Mouse (Mus musculus) limb, embryonic 14.5 days (tissue): Measurements from ENCODE around the gene Dctpp1. TPM values are rescaled to one million over a fixed set of nuclear protein-coding genes. Genes with fewer than 3 reads are reported as not detected.
A peak's percentile ranks its signal among the peaks of the same experiment; 100 is the strongest.
"Not testable (repeated sequence)": the region's sequence is repeated elsewhere in the genome, so short reads cannot be mapped to it uniquely, and the experiment has no call there.

ENCODE experiments used
- ATAC-seq: fragments of 200-750 bp; cut with Nextera tagmentation; 2 replicates; pipeline ENCODE4 v1.8.0; 2017; ENCODE audit warnings: low read depth, moderate number of reproducible peaks, moderate TSS enrichment; ENCODE audit not compliant: low FRiP score
- DNase-seq: peaks from one replicate; pipeline ENCODE4 v3.0.0-alpha.2; 2015; ENCODE audit warnings: low spot score
- H3K27ac ChIP-seq: fragments of 300-500 bp; sonication (generic); replicated peaks from 2 replicates; pipeline ENCODE4 v1.5.1; 2014; ENCODE audit warnings: low read depth, mild to moderate bottlenecking, low read length, moderate library complexity, mixed read lengths
- H3K27me3 ChIP-seq: fragments of 300-500 bp; sonication (generic); 2 replicates; pipeline ENCODE4 v1.6.1; 2014; ENCODE audit warnings: low read length, mixed read lengths; ENCODE audit not compliant: control insufficient read depth, insufficient read depth
- H3K36me3 ChIP-seq: fragments of 300-500 bp; sonication (generic); 2 replicates; pipeline ENCODE4 v1.6.1; 2014; ENCODE audit warnings: mild to moderate bottlenecking, low read length, moderate library complexity, mixed read lengths; ENCODE audit not compliant: control insufficient read depth, insufficient read depth
- H3K4me1 ChIP-seq: fragments of 300-500 bp; sonication (generic); 2 replicates; pipeline ENCODE4 v1.6.1; 2014; ENCODE audit warnings: antibody characterized with exemption, low read length, mixed read lengths; ENCODE audit not compliant: control insufficient read depth, insufficient read depth
- H3K4me2 ChIP-seq: fragments of 300-500 bp; sonication (generic); replicated peaks from 2 replicates; pipeline ENCODE4 v1.6.1; 2014; ENCODE audit warnings: low read depth, mild to moderate bottlenecking, low read length, moderate library complexity; ENCODE audit not compliant: severe bottlenecking
- H3K4me3 ChIP-seq: fragments of 300-500 bp; sonication (generic); replicated peaks from 2 replicates; pipeline ENCODE4 v1.5.1; 2014; ENCODE audit warnings: low read length
- H3K9ac ChIP-seq: fragments of 300-500 bp; sonication (generic); 2 replicates; pipeline ENCODE4 v1.6.1; 2014; ENCODE audit warnings: mild to moderate bottlenecking, low read depth, low read length, moderate library complexity; ENCODE audit not compliant: severe bottlenecking
- H3K9me3 ChIP-seq: fragments of 300-500 bp; sonication (generic); 2 replicates; pipeline ENCODE4 v1.6.1; 2016; ENCODE audit warnings: low read length; ENCODE audit not compliant: control insufficient read depth
- POLR2A ChIP-seq: fragments of 200-500 bp; IDR thresholded peaks from 2 replicates; pipeline ENCODE4 v1.8.0; 2012; ENCODE audit warnings: inconsistent platforms, mild to moderate bottlenecking, moderate library complexity, borderline replicate concordance; ENCODE audit not compliant: insufficient read depth, insufficient read length; ENCODE audit errors: extremely low read depth
- WGBS: fragments of 180-500 bp; shearing (Covaris S2); extraction: QIAGEN DNeasy Blood & Tissue Kit; methylation state at CpG from one replicate; pipeline ENCODE4 v1.1.7; 2014; 5-methylcytosine and 5-hydroxymethylcytosine counted together
- polyA plus RNA-seq, 2 experiments: library from polyadenylated mRNA; depleted of rRNA in 1 of 2; stranded (reverse) in 1 of 2; unstranded in 1 of 2; fragments of >200 nt; fragmentation: Nextera tagmentation in 1 of 2; extraction: Ambion mirVana in 1 of 2; gene quantifications; 2 replicates each; pipeline versions ENCODE4 v1.2.1 to v1.2.3; 2012 to 2014

Dctpp1 gene
- polyA plus RNA-seq, 2 experiments = 100 to 177 TPM

DNA sequence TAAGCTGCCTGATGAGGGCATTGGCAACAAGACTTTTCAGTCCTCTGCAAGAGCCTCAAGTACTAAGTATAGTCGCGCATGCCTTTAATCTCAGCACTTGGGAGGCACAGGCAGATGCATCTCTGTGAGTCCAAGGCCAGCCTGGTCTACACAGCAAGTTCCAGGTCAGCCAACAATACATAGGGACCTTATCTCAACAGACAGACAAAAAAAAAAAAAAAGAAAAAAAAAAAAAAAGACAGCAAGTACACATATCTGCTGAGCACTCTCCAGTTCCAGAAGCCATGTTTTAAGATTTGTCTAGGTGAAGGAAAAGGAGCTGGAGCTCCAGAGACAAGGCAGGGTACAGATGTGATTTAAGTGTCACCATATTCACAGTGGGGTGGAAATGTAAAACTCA lies 4.5 kb downstream of the Dctpp1 start:
- ATAC-seq = no peak
- Histone ChIP-seq H3K27me3 (no peaks in the 10 kb centered on the region), H3K9ac (no peak overlapping the region), H3K4me1 (peaks cover 9% of the 10 kb centered on the region; the same call in 1 of the 2 replicates), H3K4me3 (no peak overlapping the region), H3K27ac (no peak overlapping the region), H3K9me3 (no peaks in the 10 kb centered on the region), H3K4me2 (no peak overlapping the region), H3K36me3 (peaks cover 22% of the 10 kb centered on the region)
- TF ChIP-seq POLR2A = no peak
- 89% methylated on average over 2 of the region's 2 CpGs for WGBS
- DNase-seq = no peak

DNA sequence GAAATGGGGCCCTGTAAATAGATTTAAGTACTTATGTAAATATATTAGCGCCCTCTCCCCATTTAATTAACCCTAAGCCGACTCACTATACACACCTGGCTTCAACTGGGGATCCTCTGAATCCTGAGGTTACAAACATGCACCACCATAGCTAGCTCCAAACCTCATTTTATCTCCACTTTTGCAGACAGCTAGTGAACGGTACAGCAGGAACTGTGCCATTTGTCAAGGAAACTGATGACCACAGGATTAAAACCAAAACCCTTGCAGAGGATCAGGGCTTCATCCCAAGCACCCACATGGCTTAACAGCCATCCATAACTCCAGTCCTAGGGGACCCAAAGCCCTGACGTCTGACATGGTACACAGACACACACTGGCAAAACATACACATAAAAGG lies 5.5 kb downstream of the Dctpp1 start:
- DNase-seq = no peak
- Histone ChIP-seq H3K4me2 (peak overlapping the region; percentile 89), H3K4me3 (peak overlapping the region; percentile 63), H3K9me3 (no peaks in the 10 kb centered on the region), H3K4me1 (peaks cover 9% of the 10 kb centered on the region; the same call in 1 of the 2 replicates), H3K36me3 (peaks cover 26% of the 10 kb centered on the region), H3K9ac (peak overlapping the region; percentile 75), H3K27ac (0 out of 2 replicates have a peak overlapping the region, but pooled peaks have one; percentile 75), H3K27me3 (no peaks in the 10 kb centered on the region)
- WGBS = 23% methylated on average over 4 of the region's 4 CpGs
- TF ChIP-seq POLR2A = no peak
- ATAC-seq = no peak

DNA sequence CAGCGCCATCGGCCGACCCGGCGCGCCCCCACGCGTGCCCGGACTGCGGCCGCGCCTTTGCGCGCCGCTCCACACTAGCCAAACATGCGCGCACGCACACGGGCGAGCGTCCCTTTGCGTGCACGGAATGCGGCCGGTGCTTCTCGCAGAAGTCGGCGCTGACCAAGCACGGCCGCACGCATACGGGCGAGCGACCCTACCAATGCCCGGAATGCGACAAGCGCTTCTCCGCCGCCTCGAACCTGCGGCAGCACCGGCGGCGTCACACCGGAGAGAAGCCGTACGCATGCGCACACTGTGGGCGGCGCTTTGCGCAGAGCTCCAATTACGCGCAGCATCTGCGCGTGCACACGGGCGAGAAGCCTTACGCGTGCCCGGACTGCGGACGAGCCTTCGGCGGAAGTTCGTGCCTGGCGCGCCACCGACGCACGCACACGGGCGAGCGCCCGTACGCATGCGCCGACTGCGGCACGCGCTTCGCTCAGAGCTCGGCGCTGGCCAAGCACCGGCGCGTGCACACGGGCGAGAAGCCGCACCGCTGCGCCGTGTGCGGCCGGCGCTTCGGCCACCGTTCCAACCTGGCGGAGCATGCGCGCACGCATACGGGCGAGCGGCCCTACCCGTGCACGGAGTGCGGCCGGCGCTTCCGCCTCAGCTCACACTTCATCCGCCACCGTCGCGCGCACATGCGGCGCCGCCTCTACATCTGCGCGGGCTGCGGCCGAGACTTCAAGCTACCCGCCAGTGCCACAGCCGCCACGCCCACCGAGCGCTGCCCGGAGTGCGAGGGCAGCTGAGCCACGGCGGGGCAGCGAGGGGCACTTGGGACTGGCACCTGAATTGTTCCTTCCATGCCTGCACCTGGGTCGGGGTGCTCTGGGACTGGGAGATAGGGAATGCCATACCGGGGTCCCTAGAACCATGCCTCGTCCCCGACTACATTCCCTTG lies 6.4 kb downstream of the Dctpp1 start:
- DNase-seq = peak; percentile 96
- H3K4me1 ChIP-seq = peaks cover 7% of the 10 kb centered on the region; the same call in 1 of the 2 replicates
- ATAC-seq = peak; percentile 93
- H3K9ac ChIP-seq = peak overlapping the region; percentile 75
- peak overlapping the region; percentile 63 for H3K4me3 ChIP-seq
- H3K27me3 ChIP-seq = no peaks in the 10 kb centered on the region
- peak overlapping the region; percentile 89 for H3K4me2 ChIP-seq
- TF ChIP-seq POLR2A = 0 out of 2 replicates have a peak, but pooled peaks have one; percentile 33
- WGBS = under 1% methylated on average over 116 of the region's 136 CpGs
- peak overlapping the region; percentile 75 for H3K27ac ChIP-seq
- H3K9me3 ChIP-seq = no peaks in the 10 kb centered on the region
- peaks cover 35% of the 10 kb centered on the region for H3K36me3 ChIP-seq

DNA sequence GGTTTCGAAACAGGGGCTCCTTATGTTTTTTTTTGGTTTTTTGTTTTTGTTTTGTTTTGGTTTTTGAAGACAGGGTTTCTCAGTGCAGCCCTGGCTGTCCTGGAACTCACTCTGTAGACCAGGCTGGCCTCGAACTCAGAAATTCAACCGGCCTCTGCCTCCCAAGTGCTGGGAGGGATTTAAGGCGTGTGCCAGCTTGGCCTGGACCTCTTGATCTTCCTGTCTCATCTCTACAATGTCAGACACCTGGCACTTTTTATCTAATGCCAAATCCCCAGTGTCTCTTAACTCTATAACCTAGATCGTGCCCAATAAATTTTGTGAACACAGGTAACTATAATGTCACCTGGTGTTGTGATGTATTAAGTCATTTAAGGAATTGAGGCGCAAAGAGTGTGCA lies 7.2 kb downstream of the Dctpp1 start:
- WGBS = 74% methylated on average over 6 of the region's 6 CpGs
- Histone ChIP-seq H3K36me3 (peaks cover 38% of the 10 kb centered on the region), H3K9me3 (no peaks in the 10 kb centered on the region), H3K4me3 (peak overlapping the region; percentile 63), H3K4me2 (peak overlapping the region; percentile 89), H3K27ac (peak overlapping the region; percentile 75), H3K4me1 (peaks cover 7% of the 10 kb centered on the region; the same call in 1 of the 2 replicates), H3K9ac (peak overlapping the region; percentile 75), H3K27me3 (no peaks in the 10 kb centered on the region)
- TF ChIP-seq POLR2A = no peak
- ATAC-seq (no peak), DNase-seq (no peak)

DNA sequence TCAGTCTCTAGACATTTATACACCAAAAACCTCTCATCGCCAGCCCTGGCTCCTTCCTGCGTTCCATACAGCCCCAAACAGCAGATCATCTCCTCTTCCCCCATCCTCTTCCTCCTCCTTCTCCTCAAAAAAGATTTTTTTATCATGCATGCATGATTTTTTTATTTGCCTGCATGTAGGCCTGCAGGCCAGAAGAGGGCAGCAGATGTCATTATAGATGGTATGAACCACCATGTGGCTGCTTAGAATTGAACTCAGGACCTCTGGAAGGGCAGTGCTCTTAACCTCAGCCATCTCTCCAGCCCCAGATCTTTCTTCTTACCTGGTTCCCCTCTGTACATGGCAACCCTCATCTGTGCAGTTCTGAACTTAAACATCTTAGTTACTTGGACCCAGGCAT lies 8.1 kb downstream of the Dctpp1 start:
- Histone ChIP-seq H3K36me3 (peaks cover 44% of the 10 kb centered on the region), H3K4me3 (no peak overlapping the region), H3K27ac (no peak overlapping the region), H3K9ac (no peak overlapping the region), H3K9me3 (no peaks in the 10 kb centered on the region), H3K27me3 (no peaks in the 10 kb centered on the region), H3K4me1 (peaks cover 7% of the 10 kb centered on the region; the same call in 1 of the 2 replicates), H3K4me2 (no peak overlapping the region)
- TF ChIP-seq POLR2A = no peak
- DNase-seq = peak; percentile 23
- WGBS = 94% methylated on average over 2 of the region's 2 CpGs
- ATAC-seq = no peak

DNA sequence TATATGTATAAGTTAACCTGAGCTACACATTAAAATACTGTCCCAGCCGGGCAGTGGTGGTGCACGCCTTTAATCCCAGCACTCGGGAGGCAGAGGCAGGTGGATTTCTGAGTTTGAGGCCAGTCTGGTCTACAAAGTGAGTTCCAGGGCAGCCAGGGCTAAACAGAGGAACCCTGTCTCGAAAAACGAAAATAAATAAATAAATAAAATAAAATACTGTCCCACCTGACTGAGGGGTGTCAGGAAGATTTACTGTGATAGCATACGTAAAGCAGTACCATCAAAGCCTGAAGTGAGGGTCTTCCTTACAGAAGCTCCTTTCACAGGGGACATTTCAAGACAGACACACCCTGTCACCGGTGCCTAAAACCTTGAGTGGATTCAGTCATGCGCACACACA lies 10.0 kb downstream of the Dctpp1 start:
- WGBS = 93% methylated on average over 8 of the region's 8 CpGs
- H3K27me3 ChIP-seq, H3K4me2 ChIP-seq, H3K27ac ChIP-seq, H3K9me3 ChIP-seq, H3K9ac ChIP-seq, ATAC-seq, H3K4me3 ChIP-seq, DNase-seq: not testable (repeated sequence)
- Histone ChIP-seq H3K36me3 (peaks cover 49% of the 10 kb centered on the region), H3K4me1 (peaks cover 18% of the 10 kb centered on the region)
